Mouse (Mus musculus) megakaryocyte progenitor cell, adult 5-6 weeks (primary cell): ENCODE measurements around the gene Prkag1. TPM values are rescaled to one million over a fixed set of nuclear protein-coding genes. Genes with fewer than 3 reads are reported as not detected.
A peak's percentile ranks its signal among the peaks of the same experiment; 100 is the strongest.

Experiments used
- ATAC-seq: replicated peaks from 2 replicates; pipeline ENCODE4 v1.8.0; 2016; ENCODE audit warnings: mild to moderate bottlenecking, moderate TSS enrichment, inconsistent platforms; ENCODE audit not compliant: poor library complexity
- total RNA-seq, 2 experiments: library from RNA; stranded (forward) in 1 of 2; stranded (reverse) in 1 of 2; fragments of 157-497, 149-512 nt in 1 of 2; fragments of 200-1000 nt in 1 of 2; gene quantifications; 2 replicates each; pipeline versions ENCODE4 v1.2.3 to v1.2.4; 2015 to 2017

The Prkag1 gene
- total RNA-seq, 2 experiments from 2014 or later, result 38.4 to 105 TPM

DNA sequence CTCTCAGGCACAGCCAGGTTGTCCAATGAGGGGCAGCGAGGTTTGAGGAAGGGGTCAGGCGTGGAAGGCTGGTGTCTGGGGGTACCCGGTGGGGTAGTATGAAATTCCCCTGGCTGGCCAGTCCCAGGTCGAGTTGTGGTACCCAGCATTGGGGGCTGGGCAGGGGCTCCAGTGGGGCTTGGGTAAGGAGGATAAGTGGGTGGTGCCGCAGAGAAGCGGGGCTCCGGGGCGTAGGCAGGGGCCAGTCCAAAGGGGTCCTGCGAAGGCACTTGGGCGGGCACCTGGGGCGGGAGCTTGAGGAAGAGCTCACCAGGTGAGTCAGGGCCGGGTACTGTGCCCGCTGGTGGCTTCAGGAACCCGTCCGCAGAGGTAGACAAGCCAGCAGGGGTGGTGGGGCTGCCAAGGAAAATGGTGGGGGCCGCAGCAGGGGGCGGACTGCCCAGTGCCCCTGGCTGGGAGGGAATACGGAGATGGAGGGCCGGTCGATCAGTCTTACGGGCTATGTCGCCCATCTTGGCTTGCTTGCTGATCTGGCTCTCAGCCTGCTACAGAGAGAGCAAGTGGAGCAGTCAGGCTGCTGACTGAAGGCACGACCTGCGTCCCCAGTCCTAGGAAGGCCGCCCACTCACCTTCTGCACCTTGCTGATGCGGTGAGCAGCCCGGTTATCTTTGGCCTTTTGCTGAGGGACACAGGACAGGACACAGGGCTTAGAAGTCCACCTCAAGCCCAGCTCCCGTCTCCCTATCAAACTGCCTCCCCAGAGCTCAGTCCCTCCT, 22.0 kb upstream of the Prkag1 start:
- no peak for ATAC-seq

DNA sequence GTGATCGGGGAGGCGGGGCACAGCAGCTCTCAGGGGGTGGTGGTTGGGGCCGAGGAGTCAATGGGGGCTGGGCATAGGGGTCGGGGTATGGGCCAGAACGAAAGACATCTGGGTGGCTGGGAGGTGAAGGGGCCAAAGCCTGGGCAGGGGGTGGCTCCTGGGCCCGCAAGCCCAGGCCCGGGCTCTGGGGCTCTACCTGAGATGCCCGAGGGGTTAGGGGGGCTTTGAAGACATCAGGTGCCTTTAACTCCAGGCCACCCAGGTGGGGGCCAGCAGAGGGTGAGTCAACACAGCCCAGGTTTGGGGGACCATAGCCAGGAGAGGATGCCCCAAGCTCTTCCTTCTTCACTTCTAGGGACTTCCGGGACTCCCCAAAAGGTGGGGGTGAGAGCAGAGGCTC, 21.4 kb upstream of the Prkag1 start:
- no peak for ATAC-seq

DNA sequence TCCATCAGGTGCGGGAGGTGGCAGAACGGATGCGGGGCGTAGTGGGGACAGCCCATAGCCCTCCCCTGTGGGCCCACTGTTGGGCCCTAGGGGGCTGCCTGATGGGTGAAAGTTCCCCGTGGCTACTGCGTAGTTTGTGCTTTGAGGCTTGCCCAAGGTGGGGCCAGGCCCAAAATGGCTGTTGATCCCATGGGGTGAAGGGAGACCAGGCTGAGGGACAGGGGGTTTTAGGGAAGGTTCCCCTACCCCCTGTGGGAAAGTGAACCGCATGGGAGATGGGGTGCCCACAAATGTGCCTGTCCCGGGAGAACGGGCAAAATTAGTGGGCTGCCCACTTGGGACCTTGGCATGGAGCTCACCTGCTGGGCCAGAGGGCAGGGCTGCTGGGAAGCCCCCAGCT, 20.8 kb upstream of the Prkag1 start:
- ATAC-seq, result no peak

DNA sequence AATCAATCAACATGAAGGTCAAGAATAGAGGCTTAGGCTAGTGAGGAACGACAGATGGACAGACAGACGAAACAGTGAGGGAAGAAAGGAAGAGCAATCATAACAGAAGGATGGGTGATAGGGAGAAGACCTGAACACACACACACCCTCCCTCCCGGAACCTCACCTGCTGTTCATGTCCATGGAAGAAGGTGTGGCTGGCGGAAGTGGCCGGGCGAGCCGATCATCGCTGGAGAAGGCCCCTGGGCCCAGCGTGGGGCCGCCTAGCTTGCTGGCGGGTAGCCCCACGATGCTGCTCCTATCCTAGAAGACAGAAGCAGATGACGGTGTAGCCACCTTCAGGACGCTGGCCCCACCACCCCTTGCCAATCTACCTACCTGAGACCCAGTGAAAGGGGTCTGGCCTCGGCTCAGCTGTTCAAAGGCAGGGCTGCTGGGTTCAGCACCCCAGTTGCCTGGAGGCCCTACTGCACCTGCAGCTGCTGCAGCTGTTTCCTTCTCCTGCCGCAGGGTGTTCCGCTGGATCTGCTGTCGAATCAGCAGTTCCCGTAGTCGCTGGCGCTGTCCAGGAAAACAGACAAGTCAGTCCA, 20.0 kb upstream of the Prkag1 start:
- no peak for ATAC-seq

DNA sequence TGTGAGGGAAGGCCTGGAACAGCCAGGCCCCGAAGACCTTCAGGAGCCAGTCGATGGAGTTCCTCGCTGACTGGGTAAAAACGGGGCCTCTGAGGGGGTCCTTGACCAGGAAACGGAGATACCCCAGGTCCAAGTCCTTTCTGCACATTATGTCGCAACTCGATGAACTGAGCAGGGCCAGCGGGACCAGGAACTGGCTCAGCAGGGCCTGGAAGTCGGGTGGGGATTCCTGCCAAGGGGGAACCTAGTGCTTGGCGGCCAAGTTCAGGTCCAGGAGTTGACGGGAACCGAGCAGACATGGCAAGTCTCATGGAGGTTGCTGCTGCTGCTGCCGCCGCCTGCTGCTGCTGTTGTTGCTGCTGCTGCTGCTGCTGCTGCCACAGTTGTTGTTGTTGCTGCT, 19.3 kb upstream of the Prkag1 start:
- ATAC-seq, result no peak

DNA sequence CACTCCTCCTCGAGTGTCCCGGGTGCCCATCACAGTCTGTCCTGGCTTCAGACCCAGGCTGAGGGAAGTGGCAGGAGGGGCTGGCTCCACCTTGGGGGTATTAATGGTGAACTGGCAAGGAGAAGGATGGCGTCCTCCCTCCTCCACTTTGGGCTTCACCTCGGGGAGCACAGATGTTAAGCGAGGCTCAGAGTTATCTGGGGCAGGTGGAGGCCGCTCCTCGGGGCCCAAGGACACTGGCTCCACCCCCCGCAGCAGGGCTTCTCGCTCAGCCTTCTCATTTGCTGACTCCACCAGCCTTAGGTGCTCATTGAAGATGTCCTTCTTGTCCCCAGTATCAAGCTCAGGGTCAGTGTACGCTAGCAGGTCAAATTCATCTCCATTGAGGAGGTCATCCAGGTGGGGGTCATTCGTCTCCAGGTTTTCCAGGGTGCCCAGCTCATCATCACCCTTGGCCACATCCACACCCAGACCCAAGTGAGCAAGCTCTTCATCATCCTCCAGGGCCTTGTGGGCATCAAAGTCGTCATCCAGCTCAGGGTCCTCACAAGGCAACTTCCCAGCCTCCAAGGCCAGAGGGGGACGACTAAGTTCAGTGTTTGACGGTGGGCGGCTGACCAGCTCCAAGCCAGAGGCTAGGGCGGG, 18.8 kb upstream of the Prkag1 start:
- no peak for ATAC-seq

DNA sequence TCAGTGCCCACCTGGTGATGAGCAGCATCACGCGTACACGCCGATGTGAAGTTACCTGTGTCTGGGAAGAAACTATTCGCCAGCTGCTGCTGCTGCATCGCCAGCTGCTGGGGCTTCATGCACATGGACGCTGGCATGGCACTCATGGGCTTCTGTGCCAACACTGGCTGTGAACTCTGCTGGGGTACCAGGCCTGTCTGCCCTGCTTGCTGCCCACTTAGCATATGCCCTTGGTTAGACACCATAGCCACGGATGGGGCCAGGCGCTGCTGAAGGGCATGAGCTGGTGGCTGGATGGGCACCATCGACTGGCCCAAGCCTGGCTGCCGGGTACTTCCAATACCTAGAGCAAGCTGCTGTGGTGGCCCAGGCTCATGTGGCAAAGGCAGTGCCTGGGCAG, 17.8 kb upstream of the Prkag1 start:
- ATAC-seq, result no peak

DNA sequence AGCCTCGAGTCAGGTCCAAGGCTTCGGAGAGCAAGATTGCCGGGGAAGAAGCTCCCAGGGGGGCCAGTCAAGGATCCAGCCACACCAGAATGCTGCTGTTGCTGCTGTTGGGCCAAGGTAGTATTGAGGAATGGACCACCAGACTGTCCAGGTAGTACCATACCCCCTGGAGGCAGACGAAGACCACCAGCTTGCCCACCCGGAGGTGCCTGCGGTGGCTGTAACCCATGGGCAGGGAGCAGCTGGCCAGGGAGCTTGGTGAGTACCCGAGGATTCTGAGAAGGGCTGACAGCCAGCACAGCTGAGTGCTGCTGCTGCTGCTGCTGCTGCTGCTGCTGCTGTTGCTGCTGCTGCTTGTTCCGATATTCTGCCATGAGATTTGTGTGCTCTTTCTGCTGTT, 14.8 kb upstream of the Prkag1 start:
- no peak for ATAC-seq

DNA sequence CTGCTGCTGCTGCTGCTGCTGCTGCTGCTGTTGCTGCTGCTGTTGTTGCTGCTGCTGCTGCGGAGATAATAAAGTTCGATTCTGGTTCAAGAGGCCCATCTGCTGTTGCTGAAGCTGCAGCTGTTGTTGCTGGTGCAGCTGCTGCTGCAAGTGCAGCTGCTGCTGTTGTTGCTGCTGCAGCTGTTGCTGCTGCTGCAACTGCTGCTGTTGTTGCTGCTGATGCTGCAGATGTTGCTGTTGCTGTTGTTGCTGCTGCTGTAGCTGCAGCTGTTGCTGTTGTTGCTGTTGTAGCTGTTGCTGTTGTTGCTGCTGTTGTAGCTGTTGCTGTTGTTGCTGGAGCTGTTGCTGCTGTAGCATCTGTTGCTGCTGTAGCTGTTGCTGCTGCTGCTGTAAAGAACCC, 13.8 kb upstream of the Prkag1 start:
- no peak for ATAC-seq

DNA sequence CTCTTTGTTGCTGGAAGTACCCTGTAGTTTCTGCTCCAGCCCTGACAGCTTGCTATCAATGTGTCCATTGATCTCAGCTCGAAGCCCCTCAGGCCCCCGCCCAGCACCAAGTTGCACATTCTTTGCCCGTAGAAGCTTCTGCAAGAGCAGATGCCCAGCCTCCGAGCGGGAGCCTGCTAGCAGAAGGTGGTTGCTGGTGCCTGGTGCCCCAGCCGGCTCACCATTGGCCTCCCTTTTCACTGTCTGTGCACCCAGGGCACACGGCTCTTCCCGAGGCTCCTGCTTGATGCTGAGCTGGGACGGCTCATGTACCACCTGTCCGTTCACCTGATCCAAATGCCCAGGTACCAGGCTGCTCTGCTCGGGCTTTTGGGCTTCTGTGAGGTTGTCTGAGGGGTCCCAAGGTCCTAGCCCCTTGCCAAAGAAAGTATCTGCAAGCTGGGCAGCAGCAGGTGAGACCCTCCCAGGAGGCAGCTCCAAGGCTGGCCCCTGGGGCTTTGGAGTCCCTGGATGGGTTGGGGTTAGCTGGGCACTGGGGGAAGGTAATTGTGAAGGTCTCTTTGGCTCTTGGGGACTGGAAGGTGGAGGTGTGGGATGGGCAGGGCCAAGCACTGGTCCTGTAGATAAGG, 12.4 kb upstream of the Prkag1 start:
- ATAC-seq, result no peak

DNA sequence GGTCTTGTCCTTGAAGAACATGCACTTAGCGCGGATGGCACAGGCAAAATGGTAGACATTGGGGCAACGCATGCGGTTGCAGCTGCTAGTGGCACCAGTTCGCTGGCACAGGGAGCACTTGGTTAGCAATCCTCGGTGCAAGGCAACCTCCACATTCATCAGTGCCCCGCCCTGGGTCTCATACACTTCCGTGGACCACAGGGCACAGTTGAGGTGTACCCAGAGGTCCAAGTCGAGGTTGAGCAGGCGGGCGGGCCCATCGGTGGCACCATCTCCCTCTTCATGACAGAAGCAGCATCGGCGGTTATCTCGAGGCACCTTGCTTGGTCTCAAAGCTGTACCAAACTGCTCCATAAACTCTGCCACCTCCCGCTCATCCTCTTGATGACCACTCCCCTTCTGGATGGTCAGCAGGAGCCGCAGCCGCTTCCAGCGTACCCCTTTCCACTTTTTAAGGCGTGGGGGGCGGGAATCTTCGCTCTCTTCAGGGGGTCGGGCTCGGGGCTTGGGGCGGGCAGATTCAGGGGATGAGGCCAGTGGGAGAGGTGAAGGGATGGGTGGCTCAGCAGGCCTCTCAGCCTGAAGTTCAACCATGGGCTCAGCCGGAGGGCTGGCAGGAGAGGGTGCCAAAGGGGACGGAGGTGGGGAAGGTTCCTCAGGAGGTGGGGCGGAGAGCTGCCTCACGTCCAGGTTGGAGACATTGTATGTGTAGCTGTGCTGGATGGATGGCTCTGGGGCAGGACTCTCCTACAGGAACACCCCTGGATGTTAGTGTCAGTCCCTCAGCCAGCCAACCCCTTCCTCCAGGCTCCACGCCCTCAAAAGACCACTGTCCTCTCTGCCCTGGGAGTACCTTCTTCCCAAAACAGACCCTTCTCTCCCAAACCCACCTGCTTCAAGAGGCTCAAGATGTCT, 8.6 kb upstream of the Prkag1 start:
- no peak for ATAC-seq

DNA sequence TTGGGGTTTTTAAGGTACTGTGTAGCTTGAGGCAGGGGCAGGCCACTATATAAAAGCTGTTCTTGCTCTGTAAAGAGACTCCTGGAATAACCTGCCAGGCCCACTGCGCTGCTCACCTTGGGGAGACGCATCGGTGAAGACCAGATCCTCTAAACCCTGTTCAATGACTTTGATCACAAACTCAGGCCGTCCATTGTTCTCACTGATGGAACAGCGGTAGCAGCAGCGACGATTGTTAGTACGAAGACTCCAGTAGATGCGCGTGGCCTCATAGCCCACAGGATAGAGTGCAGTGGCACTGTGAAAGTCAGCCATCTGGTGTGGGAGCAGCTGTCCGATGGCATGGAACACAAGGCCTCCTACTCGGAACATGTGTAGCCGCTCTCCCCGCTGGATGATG, 7.8 kb upstream of the Prkag1 start:
- ATAC-seq, result no peak

DNA sequence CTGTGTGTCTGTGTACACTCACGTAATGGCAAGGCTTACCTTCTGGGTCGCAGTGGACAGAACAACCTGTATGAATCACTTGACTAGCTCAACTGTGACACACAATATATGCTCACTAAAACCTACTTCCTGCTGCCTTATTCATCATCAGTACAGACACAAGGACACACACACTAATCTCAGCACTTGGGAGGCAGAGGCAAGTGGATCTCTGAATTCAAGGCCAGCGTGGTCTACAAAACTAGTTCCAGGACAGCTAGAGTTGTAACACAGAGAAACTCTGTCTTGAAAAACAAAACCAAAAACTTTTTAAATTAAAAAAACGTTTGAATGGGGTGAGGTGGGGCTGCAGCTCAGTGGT, 6.4 kb upstream of the Prkag1 start:
- ATAC-seq, result peak; percentile 2; the same call in 1 of the 2 replicates

DNA sequence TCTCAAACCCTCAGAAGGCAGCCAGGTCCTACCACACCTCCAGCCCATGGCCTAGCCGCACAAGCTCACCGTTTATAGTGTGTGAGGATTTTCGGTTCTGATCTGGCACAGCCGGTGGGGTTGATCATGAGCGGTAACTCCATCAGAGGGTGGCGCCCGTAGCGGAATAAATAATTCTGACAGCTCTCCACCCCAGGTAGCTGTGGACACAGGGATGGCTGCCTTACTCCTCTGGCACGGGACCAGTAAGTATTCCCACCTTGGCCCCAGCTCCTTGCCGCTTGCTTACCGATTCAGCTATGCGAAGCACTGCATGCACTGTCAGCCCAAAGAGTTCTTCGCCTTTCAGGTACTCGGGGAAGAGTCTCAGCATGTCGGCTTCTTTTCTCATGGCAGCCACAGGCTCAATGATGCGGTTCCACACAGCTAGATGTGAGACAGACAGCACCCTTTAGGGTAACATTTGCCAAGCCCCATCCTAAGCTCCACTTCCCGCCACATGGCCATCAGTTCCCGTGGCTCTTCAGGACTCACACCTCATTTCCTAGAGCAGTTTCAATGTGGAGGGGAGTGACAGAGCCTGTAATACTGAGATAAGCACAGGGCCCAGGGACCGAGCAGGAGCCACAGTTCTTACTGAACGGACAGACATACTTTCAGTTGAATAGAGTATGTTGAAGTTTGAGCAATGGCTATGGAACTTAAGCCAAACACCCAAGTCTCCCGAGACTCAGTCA, 5.9 kb upstream of the Prkag1 start:
- peak; percentile 68 for ATAC-seq

DNA sequence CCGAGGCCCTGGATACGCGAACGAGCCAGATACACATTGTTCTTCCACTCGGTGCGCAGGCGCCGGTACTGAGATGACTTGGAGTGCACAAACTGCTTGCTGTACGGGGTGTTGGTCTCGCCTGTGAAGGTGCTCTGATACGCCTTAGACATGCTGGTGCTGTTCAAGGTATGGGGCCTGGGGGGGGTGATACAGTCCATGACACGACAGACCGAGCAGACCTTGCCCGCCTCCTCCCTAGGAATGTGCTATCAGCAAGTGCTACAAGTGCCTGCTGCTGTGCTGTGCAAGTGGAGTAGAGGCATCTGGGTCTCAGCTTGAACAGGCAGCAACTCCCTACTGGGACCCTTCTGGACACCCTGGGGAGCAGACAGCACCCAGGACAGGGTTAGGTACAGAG, 4.0 kb upstream of the Prkag1 start:
- no peak for ATAC-seq

DNA sequence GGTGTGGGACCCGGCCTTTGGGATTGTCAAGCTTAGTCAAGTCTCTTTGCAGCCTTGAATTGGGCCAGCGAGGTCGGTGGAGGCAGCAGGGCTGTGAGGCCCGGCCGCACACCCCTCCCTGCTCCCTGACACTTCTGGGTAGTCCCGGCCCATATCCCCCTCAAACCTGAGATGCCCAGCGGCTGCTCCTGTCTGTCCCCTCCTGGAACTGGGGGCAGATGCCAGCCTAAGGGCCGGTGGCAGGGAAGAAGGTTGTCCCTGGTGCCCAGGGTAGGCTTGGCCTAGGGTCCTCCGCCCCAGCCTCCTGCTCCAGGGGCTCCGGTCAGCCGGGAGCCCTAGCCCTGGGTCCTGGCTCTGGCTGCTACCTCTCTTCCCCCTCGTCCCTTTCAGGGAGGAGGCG, 2.7 kb upstream of the Prkag1 start:
- no peak for ATAC-seq

DNA sequence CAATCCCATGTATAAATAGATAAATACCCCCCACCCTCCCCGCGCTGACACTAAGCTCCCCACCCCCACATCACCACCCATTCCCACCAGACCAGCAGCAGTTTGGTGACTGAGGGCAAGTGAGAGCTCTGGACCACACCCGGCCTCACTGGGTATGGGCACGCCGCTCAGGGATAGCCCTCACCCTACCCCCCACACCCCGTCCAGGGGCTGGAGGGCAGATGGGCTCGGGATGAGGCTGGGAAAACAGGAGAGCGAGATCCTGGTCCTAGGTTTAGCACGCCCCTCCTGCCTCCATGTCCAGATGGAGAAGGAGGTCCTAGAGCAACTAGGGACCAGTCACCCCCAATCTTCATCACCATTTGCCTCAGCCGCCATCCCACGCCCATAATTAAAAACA, 2.0 kb upstream of the Prkag1 start:
- no peak for ATAC-seq

DNA sequence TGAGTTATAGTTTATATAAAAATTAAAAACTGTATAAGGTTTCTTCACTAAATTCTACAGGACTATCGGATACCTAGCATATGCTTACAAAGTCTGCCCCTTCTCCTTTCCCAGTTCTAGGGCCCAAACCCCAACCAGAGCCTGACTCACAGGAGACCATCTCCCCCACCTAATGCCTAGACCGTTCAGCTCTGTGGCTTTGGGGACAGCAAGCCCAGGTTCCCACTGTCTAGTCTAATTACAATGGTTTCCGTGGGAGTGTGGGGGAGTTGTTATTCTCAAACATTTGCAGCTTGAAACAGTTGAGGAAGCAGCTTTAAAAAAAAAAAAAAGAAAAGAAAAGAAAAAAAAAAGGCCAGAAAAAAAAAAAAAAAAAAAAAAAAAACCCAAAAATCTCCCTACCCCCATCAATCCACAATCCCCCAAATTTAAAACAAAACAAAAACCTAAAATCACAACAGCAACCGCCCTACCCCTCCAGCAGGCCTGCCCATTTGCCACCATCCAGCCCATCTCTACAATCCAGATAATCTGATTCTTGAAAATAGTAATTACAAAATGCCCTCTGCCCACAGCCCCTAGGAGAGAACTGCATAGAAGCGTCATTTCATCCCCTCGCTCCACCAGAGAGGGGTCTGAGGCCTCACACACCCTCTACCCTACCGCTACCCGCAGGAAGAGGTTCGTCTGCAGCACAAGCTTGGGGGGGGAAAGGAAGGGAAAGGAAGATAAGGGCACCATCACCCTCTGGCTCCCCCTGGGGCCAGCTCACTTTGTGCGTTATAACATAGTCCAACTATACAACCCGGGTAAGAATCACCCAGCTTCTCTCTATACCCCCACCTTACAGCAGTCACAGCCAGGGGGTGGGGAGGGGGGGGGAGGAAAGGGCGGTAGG, 1.1 kb upstream of the Prkag1 start:
- peak; percentile 54 for ATAC-seq

DNA sequence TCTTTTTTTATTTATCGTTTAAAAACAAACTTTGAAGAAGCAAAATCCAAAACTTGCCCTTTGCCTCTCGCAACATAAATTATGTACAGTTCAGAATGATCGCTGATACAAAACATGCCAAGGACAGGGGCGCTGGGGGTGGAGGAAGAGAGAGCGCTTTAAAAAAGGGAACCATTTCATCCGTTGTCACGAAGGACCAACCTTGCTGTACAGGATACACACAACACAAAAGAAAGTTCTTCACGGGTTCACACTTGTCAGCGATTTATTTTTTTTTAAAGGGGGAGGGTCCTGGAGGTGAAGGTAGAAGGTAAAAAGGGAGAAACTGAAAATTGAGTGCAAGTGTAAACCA, 339 bp upstream of the Prkag1 start:
- peak; percentile 18; the same call in 1 of the 2 replicates for ATAC-seq
